Mouse (Mus musculus): ENCODE results near the gene Aoc1.

GRCm38 (mm10) chr6:48838321-48839080 is 34.2 kb upstream of the Aoc1 start:
- TF ChIP-seq CTCF (IDR thresholded peaks at IDR 0.05; ENCODE audit: extremely low read depth, insufficient read length, insufficient replicate concordance, low read depth, low read length) (no peak), POLR2A (IDR thresholded peaks at IDR 0.05; ENCODE audit: low read depth, low read length) (no peak)
